Mouse (Mus musculus): ENCODE results near the gene Rrp9. TPM values are rescaled to one million over a fixed set of nuclear protein-coding genes. Genes with fewer than 3 reads are reported as not detected.

Gene Rrp9
- total RNA-seq (2021): 35.9 and 41.5 TPM in 2 replicates
- long read RNA-seq, transcript Rrp9-201 (15 exons, 1,586 nt): major isoform, 37 of 44 reads
- long read RNA-seq, partial matches to known transcripts: 1 of 44 reads
- long read RNA-seq, other reads (novel, unspliced or antisense): 5 of 44 reads

- DNase-seq: no peak
Measured at GRCm38 (mm10) chr9:106475663-106476001, at the start of gene Rrp9. Gene Rrp9 (plus strand): TSS chr9:106475963.

GRCm38 (mm10) chr9:106428719-106429220, 47.0 kb upstream of the Rrp9 start:
- no peak for DNase-seq

GRCm38 (mm10) chr9:106429221-106430014, 46.3 kb upstream of the Rrp9 start, which contains the start of gene Rpl29:
Gene Rpl29 (plus strand): TSS chr9:106429454.
- DNase-seq: peak; percentile 91

- no peak for DNase-seq
Measured at GRCm38 (mm10) chr9:106430015-106430264, 45.8 kb upstream of the Rrp9 start.

- no peak for DNase-seq
Measured at GRCm38 (mm10) chr9:106433389-106433788, 42.4 kb upstream of the Rrp9 start.

GRCm38 (mm10) chr9:106436566-106436965, 39.2 kb upstream of the Rrp9 start:
- no peak for DNase-seq

GRCm38 (mm10) chr9:106442680-106443079, 33.1 kb upstream of the Rrp9 start:
- DNase-seq: no peak

GRCm38 (mm10) chr9:106444836-106445235, 30.9 kb upstream of the Rrp9 start:
- no peak for DNase-seq

- DNase-seq: peak; percentile 97
Measured at GRCm38 (mm10) chr9:106447348-106447747, 28.4 kb upstream of the Rrp9 start, which contains the start of the genes Abhd14b and Abhd14a. Gene Abhd14b (plus strand): TSS chr9:106447459. Gene Abhd14a (minus strand): TSS chr9:106447678.

GRCm38 (mm10) chr9:106447951-106448350, 27.8 kb upstream of the Rrp9 start:
- DNase-seq: no peak

GRCm38 (mm10) chr9:106448498-106449031, 27.2 kb upstream of the Rrp9 start:
- peak; percentile 76 for DNase-seq

- DNase-seq: no peak
Measured at GRCm38 (mm10) chr9:106449947-106450346, 25.8 kb upstream of the Rrp9 start.

- DNase-seq: peak; percentile 77
Measured at GRCm38 (mm10) chr9:106450661-106451060, 25.1 kb upstream of the Rrp9 start.

- no peak for DNase-seq
Measured at GRCm38 (mm10) chr9:106451298-106451697, 24.5 kb upstream of the Rrp9 start.

- no peak for DNase-seq
Measured at GRCm38 (mm10) chr9:106451899-106452298, 23.9 kb upstream of the Rrp9 start.

GRCm38 (mm10) chr9:106452351-106452750, 23.4 kb upstream of the Rrp9 start:
- DNase-seq: no peak

- DNase-seq: peak; percentile 42
Measured at GRCm38 (mm10) chr9:106452821-106453220, 22.9 kb upstream of the Rrp9 start.

- peak; percentile 66 for DNase-seq
Measured at GRCm38 (mm10) chr9:106453271-106454070, 22.3 kb upstream of the Rrp9 start, which contains the start of gene Pcbp4. Gene Pcbp4 (plus strand): TSS chr9:106453291.

GRCm38 (mm10) chr9:106454071-106454761, 21.5 kb upstream of the Rrp9 start:
- no peak for DNase-seq

GRCm38 (mm10) chr9:106454888-106455681, 20.7 kb upstream of the Rrp9 start:
- no peak for DNase-seq
